Mouse (Mus musculus): ENCODE measurements around the gene Nos3.

GRCm38 (mm10) chr5:24350531-24351250, 13.9 kb upstream of the Nos3 start:
- TF ChIP-seq CTCF (IDR thresholded peaks at IDR 0.05) (no peak), EP300 (IDR thresholded peaks at IDR 0.05) (no peak)
